Mouse (Mus musculus) limb, embryonic 12.5 days (tissue): Measurements from ENCODE around the gene Wnt2. TPM values are rescaled to one million over a fixed set of nuclear protein-coding genes. Genes with fewer than 3 reads are reported as not detected.

ENCODE experiments used
- ATAC-seq: fragments of 200-750 bp; cut with Nextera tagmentation; 2 replicates; pipeline ENCODE4 v1.8.0; 2017; ENCODE audit warnings: low read depth, moderate TSS enrichment; ENCODE audit not compliant: insufficient number of reproducible peaks, insufficient read depth, low FRiP score, low TSS enrichment
- H3K27ac ChIP-seq: fragments of 300-500 bp; sonication (generic); 2 replicates; pipeline ENCODE4 v1.5.1; 2016; ENCODE audit warnings: mild to moderate bottlenecking, moderate library complexity
- H3K27me3 ChIP-seq: fragments of 300-500 bp; sonication (generic); 2 replicates; pipeline ENCODE4 v1.6.1; 2016; ENCODE audit warnings: mild to moderate bottlenecking, moderate library complexity
- H3K36me3 ChIP-seq: fragments of 300-500 bp; sonication (generic); 2 replicates; pipeline ENCODE4 v1.6.1; 2016; ENCODE audit warnings: mild to moderate bottlenecking, moderate library complexity
- H3K4me1 ChIP-seq: fragments of 300-500 bp; sonication (generic); replicated peaks from 2 replicates; pipeline ENCODE4 v1.6.1; 2016
- H3K4me2 ChIP-seq: fragments of 300-500 bp; sonication (generic); 2 replicates; pipeline ENCODE4 v1.6.1; 2016; ENCODE audit warnings: mild to moderate bottlenecking, moderate library complexity
- H3K4me3 ChIP-seq: fragments of 300-500 bp; sonication (generic); replicated peaks from 2 replicates; pipeline ENCODE4 v1.5.1; 2016; ENCODE audit warnings: mild to moderate bottlenecking
- H3K9ac ChIP-seq: fragments of 300-500 bp; sonication (generic); replicated peaks from 2 replicates; pipeline ENCODE4 v1.6.1; 2016; ENCODE audit warnings: mild to moderate bottlenecking, moderate library complexity
- H3K9me3 ChIP-seq: fragments of 300-500 bp; sonication (generic); 2 replicates; pipeline ENCODE4 v1.6.1; 2016; ENCODE audit warnings: mild to moderate bottlenecking, moderate library complexity
- WGBS: fragments of 180-500 bp; shearing (Covaris S2); methylation state at CpG from one replicate; pipeline ENCODE4 v1.1.7; 2016; 5-methylcytosine and 5-hydroxymethylcytosine counted together
- polyA plus RNA-seq: library from polyadenylated mRNA; unstranded; fragments of >200 nt; fragmentation: Nextera tagmentation; extraction: Ambion mirVana; gene quantifications from 2 replicates; pipeline ENCODE4 v1.2.1, GENCODE M21; 2016

Wnt2 gene
- polyA plus RNA-seq, 1 experiment from 2014 or later: 2.1 TPM

- no peak overlapping the region for H3K4me2 ChIP-seq
- 53% methylated on average over 7 of the region's 7 CpGs for WGBS
- H3K36me3 ChIP-seq: 0 out of 2 replicates have a peak, but pooled peaks cover 4% of the 10 kb centered on the region
- no peak overlapping the region for H3K27ac ChIP-seq
- ATAC-seq: no peak
- H3K9me3 ChIP-seq: no peaks in the 10 kb centered on the region
- H3K9ac ChIP-seq: no peak overlapping the region
- H3K27me3 ChIP-seq: no peaks in the 10 kb centered on the region
- peaks cover 1% of the 10 kb centered on the region; the same call in 1 of the 2 replicates for H3K4me1 ChIP-seq
- no peak overlapping the region for H3K4me3 ChIP-seq
Measured at GRCm38 (mm10) chr6:17942344-17942743, 88.0 kb downstream of the Wnt2 start.

DNA sequence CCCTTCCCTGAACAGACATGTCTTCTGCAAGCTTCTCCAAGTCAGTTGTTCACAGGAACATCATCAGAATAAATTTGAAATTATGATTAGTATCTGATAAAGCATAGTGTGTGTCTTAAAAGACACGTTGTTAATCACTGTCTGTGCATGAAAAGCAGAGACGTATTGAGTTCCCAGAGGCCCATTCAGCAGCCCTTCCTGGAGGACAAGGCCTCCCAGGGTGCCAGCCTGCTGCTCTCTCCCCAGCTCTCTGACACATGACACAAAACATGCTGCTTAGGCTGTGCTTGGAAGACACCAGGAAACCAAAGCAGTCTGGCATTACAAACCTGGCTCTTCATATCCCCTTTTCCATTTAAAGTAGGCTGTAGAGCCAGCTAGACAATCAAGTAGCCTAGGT is 88.5 kb downstream of the Wnt2 start:
- Histone ChIP-seq H3K36me3 (0 out of 2 replicates have a peak, but pooled peaks cover 4% of the 10 kb centered on the region), H3K4me3 (no peak overlapping the region), H3K9ac (no peak overlapping the region), H3K9me3 (no peaks in the 10 kb centered on the region), H3K4me1 (peaks cover 3% of the 10 kb centered on the region; the same call in 1 of the 2 replicates), H3K27ac (no peak overlapping the region), H3K27me3 (no peaks in the 10 kb centered on the region), H3K4me2 (no peak overlapping the region)
- WGBS: 44% methylated on average over 2 of the region's 2 CpGs
- ATAC-seq: no peak

Other genes starting within 250 kb of the Wnt2 start
- gene Asz1, start 78.5 kb upstream of the Wnt2 start, polyA plus RNA-seq: not detected in 2 replicates
- 0.13 and 0.24 TPM in 2 replicates for gene Cftr, start 140.1 kb upstream of the Wnt2 start, polyA plus RNA-seq